Mouse (Mus musculus): Measurements from ENCODE around the gene Scnn1b. TPM values are rescaled to one million over a fixed set of nuclear protein-coding genes. Genes with fewer than 3 reads are reported as not detected.

Gene Scnn1b
- total and polyA plus RNA-seq, 3 experiments, result 0.04 TPM; not detected in 2

DNA sequence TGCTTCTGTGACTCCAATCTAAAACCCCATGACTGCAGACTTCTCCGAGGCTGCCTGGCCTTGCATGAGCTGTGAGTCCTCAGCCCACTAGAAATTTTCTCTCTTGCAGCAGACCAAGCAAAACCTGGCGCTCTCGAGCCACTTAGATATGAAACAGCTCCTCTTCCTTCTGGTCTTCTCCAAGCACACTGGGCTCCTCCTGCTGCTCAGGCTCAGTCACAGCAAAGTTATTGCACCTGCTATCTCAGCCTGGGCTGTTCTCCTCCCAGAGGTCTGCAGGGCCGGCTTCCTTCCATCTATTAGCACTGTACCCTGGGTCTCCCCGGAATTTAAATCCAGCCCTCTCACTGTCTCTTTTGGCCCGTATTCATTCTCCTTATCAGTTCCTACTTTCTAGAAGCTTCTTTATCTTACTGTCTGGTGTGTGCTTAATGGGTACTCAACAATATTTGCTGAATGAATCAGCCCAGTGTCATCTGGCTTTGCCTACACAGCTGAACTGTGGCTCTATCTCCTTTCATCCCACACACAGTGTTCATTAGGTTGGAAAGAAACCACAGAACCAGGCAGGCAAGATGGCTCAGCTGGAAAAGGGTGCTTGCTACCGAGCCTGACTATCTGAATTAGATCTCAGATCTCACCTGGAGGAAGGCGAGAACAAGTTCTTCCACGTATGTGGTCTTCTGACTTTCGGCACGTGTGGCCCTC lies 7.5 kb upstream of the Scnn1b start:
- no peak for DNase-seq (ENCODE audit: extremely low read depth)
- no peak overlapping the region for H3K4me2 ChIP-seq (ENCODE audit: insufficient read depth, low read depth, poor library complexity, severe bottlenecking)
- H3K27ac ChIP-seq (ENCODE audit: insufficient read depth, low read depth), result no peak overlapping the region
- H3K79me2 ChIP-seq (replicated peaks; ENCODE audit: control insufficient read depth, extremely low read depth, insufficient read depth, poor library complexity, severe bottlenecking), result no peaks in the 10 kb centered on the region
- H3K9me3 ChIP-seq (replicated peaks; ENCODE audit: low read length), result no peaks in the 10 kb centered on the region
- H3K27me3 ChIP-seq (replicated peaks), result no peaks in the 10 kb centered on the region
- in situ Hi-C loops (cut with MboI; ENCODE audit: low pct_ligation_motif_present, low pct_unique_long_range_greater_than_20kb, low sequenced_read_pairs), result no loop called here
- H3K36me3 ChIP-seq (replicated peaks in 1 of 2; ENCODE audit: control insufficient read depth in 1 of 2, insufficient read depth in 1 of 2, low read length in 1 of 2), result no peaks in the 10 kb centered on the region
- H3K4me3 ChIP-seq (replicated peaks in 1 of 3; ENCODE audit: low read depth in 2 of 3, low read length in 2 of 3, poor library complexity in 1 of 3), result no peak overlapping the region
- H3K4me1 ChIP-seq (ENCODE audit: control insufficient read depth in 1 of 2, insufficient read depth in 2 of 2), result no peaks in the 10 kb centered on the region
- dilution Hi-C loops (cut with MboI; ENCODE audit: extremely low pct_ligation_motif_present, extremely low pct_unique_long_range_greater_than_20kb, low sequenced_read_pairs), result no loop called here
- no peak overlapping the region for H3K9ac ChIP-seq (ENCODE audit: insufficient read depth, low read depth)
- TF ChIP-seq ETS1 (conservative IDR thresholded peaks at IDR 0.05; ENCODE audit: low read depth, low read length), result no peak
- no peak for TF ChIP-seq UBTF (IDR thresholded peaks at IDR 0.05; ENCODE audit: low read depth, low read length)
- TF ChIP-seq E2F4 (IDR thresholded peaks at IDR 0.05; ENCODE audit: insufficient replicate concordance, low read depth, low read length), result no peak
- no peak for TF ChIP-seq KAT2A (IDR thresholded peaks at IDR 0.05; ENCODE audit: insufficient replicate concordance, low read length)
- no peak for TF ChIP-seq IRF4 (IDR thresholded peaks at IDR 0.05; ENCODE audit: low read depth, low read length)
- no peak for TF ChIP-seq HCFC1 (IDR thresholded peaks at IDR 0.05; ENCODE audit: low read depth, low read length)
- no peak for TF ChIP-seq BHLHE40 (IDR thresholded peaks at IDR 0.05; ENCODE audit: low read depth, low read length)
- TF ChIP-seq CTCF (conservative IDR thresholded peaks at IDR 0.05 in 1 of 2, IDR thresholded peaks at IDR 0.05 in 1 of 2; ENCODE audit: low read depth in 2 of 2, low read length in 2 of 2), result no peak
- TF ChIP-seq SIN3A (IDR thresholded peaks at IDR 0.05; ENCODE audit: low read length), result no peak
- no peak for TF ChIP-seq MAZ (IDR thresholded peaks at IDR 0.05; ENCODE audit: low read depth, low read length)
- no peak for TF ChIP-seq POLR2A (IDR thresholded peaks at IDR 0.05; ENCODE audit: low read depth, low read length)
- TF ChIP-seq EP300 (IDR thresholded peaks at IDR 0.05; ENCODE audit: low read length), result no peak
- TF ChIP-seq ZNF384 (IDR thresholded peaks at IDR 0.05; ENCODE audit: low read depth, low read length), result no peak
- no peak for TF ChIP-seq ELF1 (IDR thresholded peaks at IDR 0.05; ENCODE audit: low read depth, low read length)
- TF ChIP-seq CHD2 (IDR thresholded peaks at IDR 0.05; ENCODE audit: low read length), result no peak
- no peak for TF ChIP-seq USF1 (IDR thresholded peaks at IDR 0.05; ENCODE audit: low read depth, low read length)
- TF ChIP-seq RAD21 (IDR thresholded peaks at IDR 0.05; ENCODE audit: low read depth, low read length), result no peak
- TF ChIP-seq MXI1 (IDR thresholded peaks at IDR 0.05; ENCODE audit: low read depth, low read length), result no peak
- no peak for TF ChIP-seq TBP (conservative IDR thresholded peaks at IDR 0.05; ENCODE audit: low read depth, low read length)

DNA sequence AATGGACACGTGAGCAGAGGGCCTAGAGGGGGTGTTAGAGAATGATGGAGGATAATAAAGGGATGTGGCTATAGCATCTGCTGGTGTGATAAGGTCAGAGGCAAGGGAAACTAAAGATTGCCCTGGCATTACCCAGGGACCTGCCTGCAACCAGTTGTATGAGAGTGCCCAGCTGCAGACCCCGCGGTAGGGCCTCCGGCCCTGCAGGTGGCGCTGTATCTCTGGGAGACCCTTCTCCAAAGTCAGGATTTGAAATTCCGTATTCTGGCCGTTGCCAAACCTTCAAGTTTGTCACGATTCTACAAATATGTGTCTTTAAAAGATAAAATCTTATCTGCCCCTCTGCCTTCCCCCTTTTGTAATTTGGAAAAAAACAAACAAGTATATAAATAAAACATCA lies 5.9 kb upstream of the Scnn1b start:
- in situ Hi-C loops (cut with MboI; ENCODE audit: low pct_ligation_motif_present, low pct_unique_long_range_greater_than_20kb, low sequenced_read_pairs) (no loop called here), dilution Hi-C loops (cut with MboI; ENCODE audit: extremely low pct_ligation_motif_present, extremely low pct_unique_long_range_greater_than_20kb, low sequenced_read_pairs) (no loop called here)
- no peaks in the 10 kb centered on the region for H3K79me2 ChIP-seq (replicated peaks; ENCODE audit: control insufficient read depth, extremely low read depth, insufficient read depth, poor library complexity, severe bottlenecking)
- peak; percentile 13 for DNase-seq (ENCODE audit: extremely low read depth)
- no peaks in the 10 kb centered on the region for H3K9me3 ChIP-seq (replicated peaks; ENCODE audit: low read length)
- no peaks in the 10 kb centered on the region for H3K4me1 ChIP-seq (ENCODE audit: control insufficient read depth in 1 of 2, insufficient read depth in 2 of 2)
- no peaks in the 10 kb centered on the region for H3K27me3 ChIP-seq (replicated peaks)
- TF ChIP-seq MYC (IDR thresholded peaks at IDR 0.05; ENCODE audit: low read depth, low read length) (no peak), SMC3 (IDR thresholded peaks at IDR 0.05; ENCODE audit: low read depth, low read length) (peak; percentile 25), TCF12 (IDR thresholded peaks at IDR 0.05; ENCODE audit: low read depth, low read length) (no peak), CTCF (conservative IDR thresholded peaks at IDR 0.05 in 1 of 2, IDR thresholded peaks at IDR 0.05 in 1 of 2; ENCODE audit: low read depth in 2 of 2, low read length in 2 of 2) (peak; percentile 52 to 67; a peak in 3 of 4 replicates)
- no peak overlapping the region for H3K4me2 ChIP-seq (ENCODE audit: insufficient read depth, low read depth, poor library complexity, severe bottlenecking)
- H3K27ac ChIP-seq (ENCODE audit: insufficient read depth, low read depth), result no peak overlapping the region
- no peaks in the 10 kb centered on the region for H3K36me3 ChIP-seq (replicated peaks in 1 of 2; ENCODE audit: control insufficient read depth in 1 of 2, insufficient read depth in 1 of 2, low read length in 1 of 2)
- H3K9ac ChIP-seq (ENCODE audit: insufficient read depth, low read depth), result no peak overlapping the region
- no peak overlapping the region for H3K4me3 ChIP-seq (replicated peaks in 1 of 3; ENCODE audit: low read depth in 2 of 3, low read length in 2 of 3, poor library complexity in 1 of 3)
